Mouse (Mus musculus): ENCODE measurements around the gene Epc2. TPM values are rescaled to one million over a fixed set of nuclear protein-coding genes. Genes with fewer than 3 reads are reported as not detected.
"Not testable (repeated sequence)": the region's sequence is repeated elsewhere in the genome, so short reads cannot be mapped to it uniquely, and the experiment has no call there.

Gene Epc2
- polyA plus RNA-seq, 3 experiments from 2014 or later, result 6.4 to 11.9 (median 8.4) TPM

GRCm38 (mm10) chr2:49472443-49472842 is 21.2 kb downstream of the Epc2 start:
- no peak for ATAC-seq

GRCm38 (mm10) chr2:49482146-49482545 is 30.9 kb downstream of the Epc2 start:
- ATAC-seq, result peak; percentile 36

GRCm38 (mm10) chr2:49483382-49483781 is 32.1 kb downstream of the Epc2 start:
- peak; percentile 74 for ATAC-seq

- ATAC-seq, result no peak
Observed at GRCm38 (mm10) chr2:49501435-49501834, 50.1 kb downstream of the Epc2 start.

DNA sequence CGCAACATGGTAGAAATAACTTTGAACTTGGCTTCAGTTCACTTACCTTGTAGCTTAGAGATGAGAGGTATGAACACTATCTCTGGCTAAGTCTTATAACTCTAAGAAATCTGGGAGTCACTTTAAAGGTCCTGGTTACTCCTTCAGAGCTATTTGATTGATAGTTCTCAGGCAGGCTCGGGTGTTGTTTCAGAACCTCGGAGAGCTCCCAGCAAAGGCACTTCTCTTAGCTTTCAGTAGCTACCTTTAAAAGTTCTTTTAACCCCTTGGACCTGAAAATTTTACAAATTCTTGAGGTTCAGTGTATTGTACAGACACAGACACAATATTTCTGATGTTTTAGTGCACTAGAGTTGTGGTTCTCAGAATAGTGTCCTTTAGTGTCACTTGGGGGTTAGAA is 52.3 kb downstream of the Epc2 start:
- no peak for ATAC-seq

GRCm38 (mm10) chr2:49505151-49505550 is 53.9 kb downstream of the Epc2 start:
- not testable (repeated sequence) for ATAC-seq

GRCm38 (mm10) chr2:49510832-49511231 is 59.5 kb downstream of the Epc2 start:
- no peak for ATAC-seq

- ATAC-seq, result no peak
Observed at GRCm38 (mm10) chr2:49516011-49516410, 64.7 kb downstream of the Epc2 start.

- ATAC-seq, result no peak
Observed at GRCm38 (mm10) chr2:49520409-49520808, 69.1 kb downstream of the Epc2 start.

GRCm38 (mm10) chr2:49520989-49521388 is 69.7 kb downstream of the Epc2 start:
- no peak for ATAC-seq

DNA sequence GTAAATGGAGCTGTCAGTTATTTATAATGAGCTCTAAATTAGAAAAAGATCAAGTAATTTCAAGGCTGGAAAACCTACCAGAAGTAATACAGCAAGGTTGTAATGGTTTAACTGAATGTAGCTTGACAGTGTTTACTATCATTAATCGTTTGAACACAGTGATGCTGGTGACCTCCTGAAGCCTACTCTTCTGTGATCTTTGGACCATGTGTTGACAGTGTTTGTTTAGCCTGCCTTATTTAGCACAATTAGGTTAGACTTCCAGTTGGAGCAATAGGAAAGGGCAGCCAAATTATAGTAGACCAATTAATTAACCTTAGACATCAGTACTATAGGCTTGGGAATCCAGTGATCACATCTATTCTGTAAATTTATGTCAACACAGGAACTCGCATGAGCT is 70.3 kb downstream of the Epc2 start:
- ATAC-seq, result no peak

- ATAC-seq, result no peak
Observed at GRCm38 (mm10) chr2:49522578-49522977, 71.3 kb downstream of the Epc2 start.

DNA sequence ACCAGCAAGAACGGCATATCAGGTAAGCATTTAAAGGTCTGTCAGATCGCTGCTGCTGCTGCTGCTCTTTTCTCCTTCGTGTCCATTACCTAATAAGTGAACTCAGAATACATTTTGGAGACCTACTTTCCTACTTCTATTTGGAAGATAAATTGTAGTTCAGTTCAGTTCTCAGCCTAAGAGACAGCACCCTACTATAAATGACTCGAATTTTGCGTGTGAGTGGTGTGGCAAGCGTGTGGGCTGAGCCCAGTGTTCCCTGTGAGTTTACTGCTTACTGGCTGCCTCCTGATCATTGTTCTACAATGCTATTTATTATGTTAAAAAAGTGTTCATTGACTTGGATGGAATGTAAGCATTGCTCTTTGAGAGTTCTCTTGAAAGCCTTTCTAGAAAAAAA is 85.9 kb downstream of the Epc2 start:
- no peak for ATAC-seq

- ATAC-seq, result peak; percentile 72
Observed at GRCm38 (mm10) chr2:49538056-49538455, 86.8 kb downstream of the Epc2 start.

DNA sequence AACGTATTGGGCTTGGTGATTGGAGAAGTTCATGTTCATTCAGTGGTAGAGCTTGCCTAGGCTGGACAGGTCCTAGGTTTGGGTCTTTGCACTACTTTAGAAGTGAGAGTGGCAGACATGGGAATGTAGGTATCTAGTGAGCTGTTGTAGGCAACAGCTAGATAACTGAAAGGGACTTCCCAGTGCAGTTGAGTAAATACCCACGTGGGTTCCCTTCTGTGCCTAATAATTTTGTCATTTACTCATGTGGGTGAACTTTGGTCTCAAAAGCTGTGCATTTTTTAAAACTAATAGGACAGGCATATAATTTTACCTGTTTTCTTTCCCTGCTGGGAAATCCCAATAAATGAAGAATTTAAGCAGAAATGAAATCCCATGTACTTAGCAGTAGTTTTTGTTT is 88.5 kb downstream of the Epc2 start:
- ATAC-seq, result no peak

GRCm38 (mm10) chr2:49547813-49548212 is 96.5 kb downstream of the Epc2 start:
- no peak for ATAC-seq

DNA sequence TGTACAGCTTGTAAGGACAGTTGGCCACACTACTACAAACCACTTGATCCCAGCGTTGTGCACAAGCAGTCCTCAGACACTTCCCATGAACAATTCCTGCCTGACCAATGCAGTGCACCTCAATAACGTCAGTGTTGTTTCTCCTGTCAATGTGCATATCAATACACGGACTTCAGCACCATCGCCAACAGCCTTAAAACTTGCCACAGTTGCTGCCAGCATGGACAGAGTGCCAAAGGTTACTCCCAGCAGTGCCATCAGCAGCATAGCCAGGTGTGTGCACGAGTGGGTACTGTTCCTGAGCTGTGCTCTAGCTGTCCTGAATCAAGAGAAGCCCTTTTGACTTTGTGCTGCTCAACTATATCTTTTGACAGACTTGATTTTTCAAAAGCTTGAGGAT is 97.2 kb downstream of the Epc2 start:
- ATAC-seq, result no peak

DNA sequence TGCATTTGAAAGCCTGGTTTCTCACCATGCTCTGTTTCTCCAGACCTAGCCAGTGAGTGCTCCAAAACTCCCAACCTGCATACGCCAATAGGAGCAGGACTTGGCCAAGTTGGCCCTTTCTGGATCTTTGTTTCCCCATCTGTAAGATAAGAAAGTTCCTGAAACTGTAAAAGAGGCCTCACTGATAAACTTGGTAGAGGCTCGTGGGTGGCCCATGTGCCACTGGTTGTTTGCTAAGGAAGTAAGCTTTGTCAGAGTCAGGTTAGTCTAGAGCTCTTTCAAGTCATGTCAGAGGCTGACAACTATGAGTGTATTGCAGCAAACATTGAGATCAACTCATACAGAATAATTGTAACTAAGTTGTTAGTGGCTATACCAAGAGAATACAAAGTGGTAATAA is 101.8 kb downstream of the Epc2 start:
- ATAC-seq, result no peak

- ATAC-seq, result peak; percentile 84
Observed at GRCm38 (mm10) chr2:49557339-49557738, 106.1 kb downstream of the Epc2 start.

DNA sequence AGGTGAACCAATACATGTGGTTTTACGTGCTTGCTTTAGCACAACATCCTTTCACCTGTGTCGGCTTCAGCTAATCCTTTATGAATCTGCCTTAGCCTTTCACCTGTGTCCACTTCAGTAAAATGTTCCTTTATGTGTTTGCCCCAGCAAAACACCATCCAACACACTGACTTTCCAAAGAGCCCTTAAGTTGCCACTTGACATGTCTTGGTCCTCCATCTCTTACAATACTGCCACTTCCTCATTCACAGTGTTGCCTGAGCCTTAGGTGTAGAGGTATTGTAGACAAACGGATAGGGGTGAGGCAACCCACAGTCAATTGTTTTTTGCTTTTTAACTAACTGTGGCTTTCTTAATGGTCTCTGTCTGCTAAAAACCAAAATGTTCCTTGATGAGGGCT is 107.1 kb downstream of the Epc2 start:
- ATAC-seq, result no peak

GRCm38 (mm10) chr2:49562688-49563350 is 111.5 kb downstream of the Epc2 start:
- no peak for ATAC-seq

- no peak for ATAC-seq
Observed at GRCm38 (mm10) chr2:49569862-49570777, 118.8 kb downstream of the Epc2 start.

GRCm38 (mm10) chr2:49570778-49571101 is 119.5 kb downstream of the Epc2 start:
- ATAC-seq, result no peak

Data from inflammation-experienced regulatory T-cells, adult 6 months (primary cell).